Mouse (Mus musculus) urinary bladder, postnatal 4 days (tissue): ENCODE results near the gene Agbl5.
A peak's percentile ranks its signal among the peaks of the same experiment; 100 is the strongest.

ENCODE experiments used
- DNase-seq, 2 experiments: peaks; one replicate each; pipeline ENCODE4 v3.0.0; 2021 to 2022; ENCODE audit warnings: low spot score in 2 of 2

Agbl5 gene

GRCm38 (mm10) chr5:30919831-30920614 lies 31.5 kb downstream of the Agbl5 start:
- DNase-seq, result no peak

- no peak for DNase-seq
Observed at GRCm38 (mm10) chr5:30920621-30921020, 32.1 kb downstream of the Agbl5 start.

- DNase-seq, result peak; percentile 82 to 93
Observed at GRCm38 (mm10) chr5:30921256-30922033, 33.0 kb downstream of the Agbl5 start, which contains the start of gene Khk. TSS of gene Khk (plus strand) at chr5:30921431.

- no peak for DNase-seq
Observed at GRCm38 (mm10) chr5:30922581-30923041, 34.1 kb downstream of the Agbl5 start.

GRCm38 (mm10) chr5:30923119-30923518 lies 34.6 kb downstream of the Agbl5 start:
- DNase-seq, result no peak

DNA sequence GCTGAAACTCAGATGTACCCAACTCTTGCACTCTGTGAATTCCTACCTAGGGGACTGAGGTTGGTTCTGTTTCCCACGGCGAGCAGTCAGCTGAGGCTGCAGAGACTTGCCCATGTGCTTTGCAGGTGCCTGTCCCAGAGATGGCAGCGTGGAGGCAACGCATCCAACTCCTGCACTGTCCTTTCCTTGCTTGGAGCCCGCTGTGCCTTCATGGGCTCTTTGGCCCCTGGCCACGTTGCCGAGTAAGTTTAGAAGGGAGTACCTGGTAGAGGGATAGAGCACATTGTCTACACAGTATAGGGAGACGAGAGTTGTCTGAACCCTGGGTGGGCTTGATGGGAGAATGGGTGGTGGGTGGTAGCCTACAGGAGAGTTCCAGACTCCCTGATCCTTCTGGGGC lies 36.1 kb downstream of the Agbl5 start:
- DNase-seq, result no peak

DNA sequence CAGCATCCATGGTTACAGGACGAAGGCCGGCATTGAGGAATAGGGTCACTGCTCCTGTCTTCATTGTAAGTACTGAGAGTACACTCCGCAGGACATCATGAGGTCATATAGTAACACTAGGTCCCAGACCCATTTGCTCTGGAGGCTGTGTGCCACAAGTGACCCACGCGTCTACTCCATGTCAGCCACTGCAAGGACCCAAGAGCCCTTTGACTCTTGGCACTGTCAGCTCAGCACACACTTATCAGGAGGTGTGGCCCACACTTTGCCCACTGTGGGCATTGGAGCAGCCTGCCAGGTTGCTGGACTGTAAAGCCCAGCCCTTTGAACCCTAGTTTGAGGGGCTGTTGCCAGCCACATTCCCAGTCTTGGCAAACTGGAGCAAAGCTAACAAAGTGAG lies 36.7 kb downstream of the Agbl5 start:
- DNase-seq, result no peak

- no peak for DNase-seq
Observed at GRCm38 (mm10) chr5:30926073-30926472, 37.6 kb downstream of the Agbl5 start.

- no peak for DNase-seq
Observed at GRCm38 (mm10) chr5:30927945-30928529, 39.5 kb downstream of the Agbl5 start.

DNA sequence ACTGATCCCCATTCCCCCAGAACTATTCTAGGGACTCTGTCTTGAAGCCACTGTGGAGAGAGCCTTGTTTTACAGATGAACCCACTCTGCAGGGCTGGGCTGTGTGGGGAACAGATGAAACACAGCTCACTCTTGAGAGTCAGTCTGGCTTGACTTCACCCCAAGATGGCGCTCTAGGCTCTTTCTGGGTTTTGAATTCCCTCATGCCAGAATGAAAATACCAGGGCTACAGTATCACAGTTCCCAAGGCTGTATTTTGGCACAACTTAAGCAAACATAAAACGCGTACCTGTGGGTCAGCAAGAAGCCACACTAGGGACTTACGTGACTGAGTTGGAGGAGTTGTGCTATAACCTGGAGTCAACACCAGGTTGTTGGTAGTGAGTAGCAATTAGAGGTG lies 41.6 kb downstream of the Agbl5 start:
- peak in 1 of 2 experiments; percentile 77 for DNase-seq

DNA sequence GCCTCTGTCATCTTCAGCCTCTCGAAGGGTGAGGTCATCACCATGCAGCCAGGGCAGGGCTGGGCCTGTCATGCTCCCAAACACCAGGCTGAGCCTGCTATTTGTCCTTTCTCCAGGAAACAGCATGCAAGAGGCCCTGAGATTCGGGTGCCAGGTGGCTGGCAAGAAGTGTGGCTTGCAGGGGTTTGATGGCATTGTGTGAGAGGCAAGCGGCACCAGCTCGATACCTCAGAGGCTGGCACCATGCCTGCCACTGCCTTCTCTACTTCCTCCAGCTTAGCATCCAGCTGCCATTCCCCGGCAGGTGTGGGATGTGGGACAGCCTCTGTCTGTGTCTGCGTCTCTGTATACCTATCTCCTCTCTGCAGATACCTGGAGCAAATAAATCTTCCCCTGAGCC lies 42.4 kb downstream of the Agbl5 start:
- no peak for DNase-seq

GRCm38 (mm10) chr5:30931378-30931777 lies 42.9 kb downstream of the Agbl5 start:
- DNase-seq, result no peak

DNA sequence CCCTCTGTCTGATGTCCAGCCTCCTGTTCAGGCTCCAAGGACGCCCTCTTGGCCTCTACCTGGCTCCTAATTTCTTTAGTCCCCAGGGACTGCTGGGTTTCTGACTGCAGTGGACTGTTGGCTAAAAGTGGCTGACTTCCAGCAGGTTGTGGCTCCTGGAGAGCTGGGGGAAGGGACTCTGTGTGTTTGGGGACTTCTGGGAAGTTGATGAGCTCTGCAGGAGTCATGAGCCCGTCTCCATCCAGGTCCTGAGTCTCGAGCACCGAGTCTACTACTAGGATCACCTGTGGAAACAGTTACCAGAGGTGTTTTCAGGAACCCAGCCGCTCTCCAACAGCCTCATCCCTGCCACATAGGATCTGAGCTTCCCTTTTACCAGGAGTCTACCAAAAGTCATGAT lies 45.2 kb downstream of the Agbl5 start:
- DNase-seq, result no peak

DNA sequence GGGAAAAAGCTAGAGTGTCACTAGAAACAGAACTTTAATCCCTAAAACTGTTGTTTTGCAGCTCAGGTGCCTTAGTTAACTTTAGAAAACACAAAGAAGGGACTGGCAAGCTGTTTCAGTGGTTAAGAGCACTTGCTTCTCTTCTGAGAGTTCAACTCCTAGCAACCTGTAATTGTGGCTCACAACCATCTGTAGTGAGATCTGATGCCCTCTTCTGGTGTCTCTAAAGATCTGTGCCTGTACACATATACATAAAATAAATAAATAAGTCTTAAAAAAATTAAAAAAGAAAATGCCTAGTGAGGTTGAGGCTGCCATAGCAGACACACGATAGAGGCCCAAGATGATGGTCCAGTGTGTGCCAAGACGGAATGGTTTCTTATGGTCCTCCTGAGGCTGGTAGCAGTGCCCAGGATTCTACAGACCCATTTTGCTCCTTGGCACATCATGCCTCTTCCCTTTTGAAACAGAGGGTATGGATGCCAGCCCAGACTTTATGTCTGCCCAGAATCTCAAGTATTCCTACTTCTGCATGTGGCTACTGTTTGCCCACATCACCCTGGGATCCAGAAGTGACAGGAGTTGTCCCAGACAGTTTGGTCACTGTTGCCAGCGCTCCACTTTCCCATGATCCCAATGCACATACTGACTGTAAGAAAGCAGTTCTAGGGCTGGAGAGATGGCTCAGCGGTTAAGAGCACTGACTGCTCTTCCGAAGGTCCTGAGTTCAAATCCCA lies 46.4 kb downstream of the Agbl5 start:
- DNase-seq, result no peak

DNA sequence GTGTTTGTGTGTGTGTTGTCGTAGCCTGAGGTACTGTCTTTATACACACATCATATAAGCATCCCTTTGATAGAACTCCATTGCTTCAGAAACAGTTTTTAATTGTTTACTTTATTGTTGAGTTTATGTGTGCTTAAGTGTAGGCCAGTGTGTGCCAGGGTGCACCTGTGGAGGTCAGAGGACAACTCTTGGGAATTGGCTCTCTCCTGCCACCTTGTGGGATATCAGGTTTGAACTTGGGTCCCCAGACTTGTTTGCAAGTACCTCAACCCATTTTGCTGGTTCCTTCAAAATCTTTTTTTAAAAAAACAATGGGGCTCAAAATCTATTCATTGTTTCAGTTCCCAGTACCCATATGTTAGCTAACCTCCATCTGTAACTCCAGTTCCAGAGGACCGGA lies 54.5 kb downstream of the Agbl5 start:
- no peak for DNase-seq

DNA sequence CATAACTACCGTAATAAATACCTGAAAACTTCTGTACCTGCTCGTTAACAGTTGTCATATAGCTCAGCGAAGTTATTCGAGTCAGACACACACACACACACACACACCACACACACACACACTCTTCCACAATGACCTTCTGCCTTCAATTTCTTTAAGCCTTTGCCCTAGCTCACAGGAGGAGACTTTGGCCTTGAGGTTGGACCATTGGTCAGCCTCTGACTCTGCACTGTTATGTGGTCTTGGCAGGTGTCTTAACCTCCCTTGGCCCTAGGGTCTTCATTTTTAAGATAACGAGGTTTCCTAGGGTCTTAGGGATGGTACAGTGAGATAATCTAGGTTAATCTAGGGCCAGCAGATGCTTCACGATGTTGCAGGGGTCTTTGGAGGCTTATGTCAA lies 55.9 kb downstream of the Agbl5 start:
- no peak for DNase-seq

- DNase-seq, result peak in 1 of 2 experiments; percentile 51
Observed at GRCm38 (mm10) chr5:30944956-30945781, 56.7 kb downstream of the Agbl5 start, which contains the start of gene Cgref1. TSS of gene Cgref1 (minus strand) at chr5:30945591.

DNA sequence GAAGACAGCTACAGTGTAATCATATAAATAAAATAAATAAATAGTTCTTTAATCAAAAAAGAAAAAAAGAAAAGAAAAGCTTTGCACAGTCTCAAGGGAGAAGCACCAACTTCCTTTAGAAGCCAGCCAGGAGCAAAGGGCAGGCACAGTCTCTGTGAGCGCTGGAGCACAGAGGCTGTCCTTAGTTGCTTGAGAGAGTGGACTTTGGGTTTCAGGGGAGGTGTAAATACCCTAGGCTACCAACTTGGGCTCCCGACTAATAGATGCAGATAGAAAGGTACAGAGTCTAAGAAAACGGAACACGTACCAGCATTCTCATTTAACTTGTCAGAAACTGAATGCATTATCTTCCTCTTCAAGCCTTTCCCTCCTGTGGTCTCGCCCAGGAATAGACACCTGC lies 60.1 kb downstream of the Agbl5 start:
- DNase-seq, result no peak

DNA sequence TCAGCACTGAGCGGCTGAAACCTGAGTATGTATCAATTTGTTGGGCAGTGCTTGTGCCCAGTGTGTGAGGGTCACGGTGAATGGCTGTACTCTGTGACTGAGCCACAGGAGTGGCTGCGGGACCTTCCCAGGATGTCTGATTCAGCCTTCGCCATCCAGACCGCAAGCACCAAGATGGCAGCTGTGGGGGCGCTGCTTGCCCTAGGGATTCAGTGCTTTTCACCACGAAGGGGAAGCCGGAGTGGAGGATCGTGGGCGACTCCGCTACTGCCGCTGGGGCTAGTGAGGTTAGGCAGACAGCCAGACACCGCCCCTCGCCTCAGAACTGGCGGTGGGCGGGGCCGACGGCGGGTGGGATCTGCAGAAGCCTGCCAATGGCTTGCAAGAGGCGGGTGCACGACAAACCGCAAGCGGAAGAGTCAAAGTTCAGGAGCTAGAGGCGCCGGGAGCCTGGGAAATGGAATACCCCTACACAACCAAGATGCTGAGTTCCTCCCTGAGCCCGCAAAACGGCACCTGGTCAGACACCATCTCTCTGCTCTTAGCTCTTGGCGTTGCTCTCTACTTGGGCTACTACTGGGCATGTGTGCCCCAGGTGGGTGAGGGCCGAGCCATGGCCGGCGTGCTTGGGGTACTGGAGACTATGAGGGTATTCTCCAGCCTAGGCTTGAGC lies 61.3 kb downstream of the Agbl5 start:
- peak; percentile 90 to 91 for DNase-seq

GRCm38 (mm10) chr5:30950451-30950850 lies 62.0 kb downstream of the Agbl5 start:
- no peak for DNase-seq
